Mouse (Mus musculus) spleen, embryonic (tissue): ENCODE results near the gene Iqgap3.

Experiments
- CTCF ChIA-PET: fragments of 350-600 bp; sonication (Branson Sonifier 250); formaldehyde crosslinking; loops from one replicate; lab custom pipeline; 2022; lab: Charles Lee

The Iqgap3 gene

DNA sequence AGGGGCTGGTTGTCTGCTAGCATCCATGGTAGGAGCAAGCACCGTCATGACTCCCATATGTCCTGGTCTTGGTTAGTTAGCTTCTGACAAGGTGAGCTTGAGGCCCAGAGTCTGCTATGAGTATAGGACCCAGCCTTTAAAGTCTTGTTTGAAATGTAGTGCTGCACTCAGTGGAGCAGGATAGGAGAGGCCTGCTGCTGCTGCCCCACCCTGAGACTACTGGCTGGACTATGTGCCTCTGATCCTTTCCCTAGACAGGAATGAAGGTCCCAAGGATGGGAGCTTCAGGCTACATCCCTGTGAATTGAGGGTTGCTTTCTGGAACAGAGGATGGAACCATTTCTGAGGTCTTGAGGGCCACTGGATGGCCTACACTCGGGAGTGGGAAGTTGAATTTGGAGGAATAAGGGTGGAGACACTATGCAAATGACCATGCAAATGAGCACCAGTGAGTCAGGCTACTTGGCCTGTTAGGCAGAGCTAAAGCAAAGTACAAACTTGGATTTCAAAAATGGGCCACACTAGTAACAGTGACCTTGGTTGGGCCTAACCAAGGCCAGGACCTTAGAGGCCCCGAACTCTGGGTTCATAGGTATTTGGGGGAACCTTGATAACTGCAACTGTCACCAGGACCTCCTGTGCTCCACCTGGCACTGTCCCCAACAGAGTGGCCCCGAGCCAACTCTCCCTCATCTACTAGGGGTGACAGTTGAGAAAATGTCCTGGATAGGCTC is 67.2 kb downstream of the Iqgap3 start:
- CTCF ChIA-PET, result interaction anchor here (0.6 to 0.9 kb wide), 3 partner anchors 28 to 1803 kb away, joined by 3 to 4 read pairs (median 3); no protein-coding TSS in a partner anchor

DNA sequence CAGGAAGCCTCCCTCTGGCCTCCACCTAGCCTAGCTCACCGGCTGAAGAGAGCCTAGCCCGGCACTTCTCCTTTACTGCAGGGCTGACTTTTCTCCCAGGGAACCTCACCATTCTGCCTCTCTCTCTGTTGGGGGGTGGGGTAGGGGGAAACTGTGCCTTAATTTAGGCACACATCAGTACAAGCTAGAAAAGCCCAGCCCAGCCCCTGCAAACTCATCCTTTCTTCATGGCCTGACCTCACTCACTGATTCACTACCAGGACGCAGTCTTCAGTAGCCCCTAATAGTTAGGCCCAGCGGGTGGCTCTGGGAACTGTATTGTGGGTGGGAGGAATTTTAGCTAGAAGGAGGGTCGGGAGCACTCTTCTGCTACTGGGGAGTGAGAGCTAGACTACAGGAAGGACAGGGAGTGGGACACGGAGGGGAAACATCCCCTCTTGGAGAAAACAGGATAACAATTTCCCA is 67.8 kb downstream of the Iqgap3 start:
- CTCF ChIA-PET, result interaction anchor here (0.6 to 1.9 kb wide), 3 partner anchors 11 to 1803 kb away, joined by 3 to 14 read pairs (median 4); no protein-coding TSS in a partner anchor

DNA sequence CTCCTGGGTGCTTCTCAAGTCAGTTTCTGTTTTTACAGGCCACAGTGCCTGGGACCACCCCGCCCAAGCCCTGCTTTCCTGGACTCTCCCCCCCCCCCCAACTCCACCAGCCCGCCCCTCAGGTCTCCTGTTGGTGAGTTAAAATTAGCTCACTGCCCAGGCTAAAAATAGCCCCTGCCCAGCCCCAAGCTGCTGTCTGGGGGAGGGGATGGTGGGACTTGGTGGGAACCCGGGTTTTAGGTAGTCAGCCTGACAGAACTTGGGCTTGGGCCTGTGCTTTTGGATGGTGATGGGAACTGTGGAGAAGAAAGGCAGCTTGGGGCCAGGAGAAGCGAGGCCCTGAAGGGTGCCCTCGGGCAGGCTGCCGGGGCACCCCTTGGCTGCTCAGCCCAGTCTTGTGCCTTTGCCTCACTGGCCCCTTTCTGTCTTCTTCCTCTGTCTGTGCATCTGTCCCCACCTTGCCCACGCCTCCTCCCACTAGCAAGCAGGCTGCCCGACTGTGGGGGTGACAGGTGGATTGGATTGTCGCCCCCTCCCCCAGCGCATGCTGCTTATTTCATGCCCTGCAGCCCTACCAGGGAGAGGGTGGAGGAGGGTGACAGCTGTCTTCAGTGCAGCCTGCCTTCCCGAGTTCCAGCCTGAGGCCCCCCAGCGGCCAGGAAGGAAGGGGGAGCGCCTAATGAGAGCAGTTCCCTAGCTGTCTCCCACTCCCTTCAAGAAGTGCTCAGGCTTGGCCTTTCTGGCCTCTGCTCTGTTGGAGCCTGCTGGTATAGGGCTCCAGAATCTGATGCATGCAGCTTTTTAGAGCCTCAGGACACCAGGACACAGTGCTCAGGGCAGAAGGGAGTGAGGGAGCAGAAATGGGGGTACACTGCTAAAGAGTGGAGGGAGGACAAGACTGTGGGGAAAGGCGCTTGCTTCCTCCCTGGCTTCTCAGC is 68.6 kb downstream of the Iqgap3 start:
- CTCF ChIA-PET, result interaction anchor here (0.6 to 1.9 kb wide), 3 partner anchors 12 to 21 kb away, joined by 3 to 14 read pairs (median 6); no protein-coding TSS in a partner anchor

DNA sequence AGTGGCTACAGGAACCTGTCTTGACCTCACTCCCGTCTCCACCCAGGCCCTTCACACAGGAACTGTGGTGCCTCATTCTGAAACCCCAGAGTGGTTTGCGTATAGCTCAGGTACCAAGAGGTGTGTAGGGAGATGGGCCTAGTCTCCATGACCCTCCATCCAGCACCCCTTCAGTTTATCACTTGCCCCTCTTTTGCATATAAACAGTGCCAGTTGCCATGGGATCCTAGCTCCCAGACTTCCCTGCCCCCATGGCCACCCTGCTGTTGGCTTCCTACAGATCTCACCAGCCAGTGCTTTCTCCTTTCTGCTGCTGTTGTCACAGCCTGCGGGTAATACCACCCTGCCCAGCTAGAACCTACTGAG is 69.2 kb downstream of the Iqgap3 start:
- CTCF ChIA-PET, result interaction anchor here (1.0 to 1.9 kb wide), 2 partner anchors 13 to 19 kb away, joined by 3 to 14 read pairs; no protein-coding TSS in a partner anchor

DNA sequence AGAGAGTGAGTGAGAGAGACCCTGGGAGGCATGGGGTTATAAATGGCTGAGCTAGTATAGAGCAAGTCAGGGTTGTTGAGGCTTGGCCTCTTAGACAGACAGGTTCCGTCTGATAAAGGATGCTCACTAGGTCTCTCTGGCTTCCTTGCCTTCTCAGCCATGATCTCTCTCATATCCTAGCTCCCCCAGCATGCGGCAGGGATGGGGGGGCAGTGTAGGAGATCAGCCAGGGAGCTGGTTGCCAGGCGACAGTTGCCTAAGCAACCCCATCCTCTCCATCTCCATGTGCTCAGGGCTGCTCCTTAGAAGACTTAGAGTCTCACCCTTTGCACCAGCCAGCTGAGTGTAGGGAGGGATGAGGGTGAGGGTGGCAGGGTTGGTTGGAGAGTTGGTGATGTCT is 70.3 kb downstream of the Iqgap3 start:
- CTCF ChIA-PET, result interaction anchor here (1.3 to 1.5 kb wide), 2 partner anchors 9 to 15 kb away, joined by 3 to 4 read pairs; no protein-coding TSS in a partner anchor

GRCm38 (mm10) chr3:88153290-88154011 is 71.7 kb downstream of the Iqgap3 start:
- CTCF ChIA-PET, result interaction anchor here (1.5 kb wide), 1 partner anchor 10 kb away, joined by 4 read pairs; no protein-coding TSS in a partner anchor

- CTCF ChIA-PET, result interaction anchor here (0.9 kb wide), 1 partner anchor 20 kb away, joined by 3 read pairs; no protein-coding TSS in a partner anchor
Measured at GRCm38 (mm10) chr3:88154236-88154635, 72.5 kb downstream of the Iqgap3 start.

DNA sequence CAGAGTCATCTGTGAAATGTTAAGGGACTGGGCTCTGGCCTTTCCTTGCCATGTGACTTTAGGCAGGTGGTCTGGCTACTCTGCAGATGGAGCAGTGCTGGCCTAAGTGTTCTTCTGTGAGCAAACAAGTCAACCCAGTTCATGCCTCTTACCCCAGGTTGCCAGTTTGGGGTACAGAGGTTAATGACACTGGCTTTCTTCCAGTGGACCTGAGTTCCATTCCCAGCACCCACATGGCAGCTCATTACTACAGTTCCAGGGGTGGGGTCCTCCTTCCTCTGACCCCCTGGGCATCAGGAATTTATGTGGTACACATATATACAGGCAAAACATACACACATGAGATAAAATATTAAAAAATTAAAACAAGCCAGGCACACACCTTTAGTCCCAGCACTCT is 75.0 kb downstream of the Iqgap3 start:
- CTCF ChIA-PET, result interaction anchor here (1.0 kb wide), 2 partner anchors 22 to 29 kb away, joined by 3 to 9 read pairs; no protein-coding TSS in a partner anchor

DNA sequence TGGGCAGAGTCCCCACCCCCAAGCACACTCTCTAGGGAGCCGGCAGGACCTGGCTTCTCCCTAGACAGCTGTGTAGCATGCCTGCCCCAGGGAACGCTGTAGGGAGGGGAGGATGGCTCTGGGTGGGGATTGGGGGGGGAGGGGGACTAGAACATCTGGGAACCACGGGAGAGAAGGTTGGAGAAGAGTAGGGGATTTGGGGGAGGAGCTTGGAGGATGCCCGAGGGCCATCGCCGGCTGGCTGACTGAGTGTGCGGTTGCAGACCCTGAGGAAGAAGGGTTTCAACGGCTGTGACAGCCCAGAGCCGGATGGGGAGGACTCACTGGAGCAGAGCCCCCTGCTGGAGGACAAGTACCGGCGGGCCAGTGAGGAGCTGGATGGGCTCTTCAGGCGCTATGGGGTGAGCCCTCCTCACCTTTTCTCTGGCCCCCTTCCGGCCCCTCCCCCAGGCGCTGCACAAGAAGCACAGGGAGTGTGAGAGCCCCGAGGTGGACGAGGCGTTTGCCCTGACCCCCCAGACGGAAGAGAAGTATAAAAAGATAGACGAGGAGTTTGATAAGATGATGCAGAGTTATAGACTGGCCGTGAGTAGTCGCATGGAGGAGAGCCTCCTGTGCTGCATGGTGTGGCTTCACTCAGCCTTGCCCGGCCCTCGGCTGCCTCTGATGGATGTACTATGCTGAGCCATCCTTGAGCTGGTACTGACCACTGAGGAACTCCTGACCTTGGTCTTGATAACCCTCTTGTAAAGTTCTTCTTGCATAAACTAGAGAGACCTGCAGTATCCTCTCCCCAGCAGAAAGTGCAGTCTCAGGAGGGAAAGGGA is 76.2 kb downstream of the Iqgap3 start:
- CTCF ChIA-PET, result interaction anchor here (0.6 to 1.1 kb wide), 4 partner anchors 18 to 252 kb away, joined by 3 to 6 read pairs (median 3); partner anchors contain the start of gene Pmf1

- CTCF ChIA-PET, result interaction anchor here (0.6 kb wide), 1 partner anchor 113 kb away, joined by 7 read pairs; no protein-coding TSS in a partner anchor
Measured at GRCm38 (mm10) chr3:88158991-88159390, 77.2 kb downstream of the Iqgap3 start.

- CTCF ChIA-PET, result interaction anchor here (0.7 kb wide), 1 partner anchor 69 kb away, joined by 10 read pairs; no protein-coding TSS in a partner anchor
Measured at GRCm38 (mm10) chr3:88160856-88161255, 79.1 kb downstream of the Iqgap3 start.

- CTCF ChIA-PET, result no interaction called here
Measured at GRCm38 (mm10) chr3:88162259-88162658, 80.5 kb downstream of the Iqgap3 start.

DNA sequence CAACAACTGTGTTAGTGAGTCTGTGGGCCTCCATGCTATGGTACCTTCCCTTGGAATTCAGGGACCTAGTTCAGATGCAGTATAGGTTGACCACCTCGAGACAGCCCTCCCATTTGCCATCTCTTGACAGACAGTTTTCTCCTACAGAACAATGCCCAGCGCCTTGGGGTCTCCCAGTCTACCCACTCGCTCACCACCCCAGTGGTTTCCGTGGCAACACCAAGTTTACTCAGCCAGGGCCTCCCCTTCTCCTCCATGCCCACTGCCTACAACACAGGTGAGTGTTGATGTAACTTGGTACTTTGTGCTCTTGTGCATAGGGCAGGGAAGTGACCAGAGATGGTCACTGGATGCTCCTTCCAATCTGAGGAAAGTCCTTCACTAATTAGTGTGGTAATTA is 81.0 kb downstream of the Iqgap3 start:
- CTCF ChIA-PET, result no interaction called here

- CTCF ChIA-PET, result no interaction called here
Measured at GRCm38 (mm10) chr3:88163847-88164246, 82.1 kb downstream of the Iqgap3 start.

- CTCF ChIA-PET, result no interaction called here
Measured at GRCm38 (mm10) chr3:88164263-88164662, 82.5 kb downstream of the Iqgap3 start.

DNA sequence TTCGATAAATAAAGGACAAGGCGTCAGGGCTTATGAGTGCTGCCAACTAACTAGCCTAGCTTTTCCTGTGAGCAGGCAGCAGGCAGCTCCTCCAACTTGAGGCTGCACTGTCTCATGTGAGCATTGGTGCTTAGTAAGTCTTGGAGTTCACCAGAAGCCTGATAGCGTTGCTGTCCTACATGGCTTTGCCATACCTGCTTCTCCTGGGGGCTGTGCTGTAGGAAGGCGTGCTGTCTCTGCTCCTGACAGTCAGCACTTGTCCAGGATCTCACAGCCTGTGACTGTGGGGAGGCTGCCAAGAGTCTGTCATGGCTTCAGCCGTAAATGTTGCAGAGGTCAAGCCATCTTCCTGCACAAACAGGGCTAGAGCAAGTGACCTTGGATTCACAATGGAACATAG is 84.3 kb downstream of the Iqgap3 start:
- CTCF ChIA-PET, result interaction anchor here (0.7 to 0.8 kb wide), 2 partner anchors 26 to 179 kb away, joined by 4 to 18 read pairs; no protein-coding TSS in a partner anchor

GRCm38 (mm10) chr3:88170361-88170760 is 88.6 kb downstream of the Iqgap3 start:
- CTCF ChIA-PET, result interaction anchor here (0.9 kb wide), 1 partner anchor 19 kb away, joined by 3 read pairs; no protein-coding TSS in a partner anchor
